Mouse (Mus musculus) CD4-positive helper T cell, adult 2 months (primary cell): ENCODE data around the gene G530012D18Rik.
"Not testable (repeated sequence)": the region's sequence is repeated elsewhere in the genome, so short reads cannot be mapped to it uniquely, and the experiment has no call there.

Source experiments
- DNase-seq: peaks from one replicate; pipeline ENCODE4 v3.0.0-alpha.2; 2012; ENCODE audit warnings: low read depth, missing footprints, low spot score

G530012D18Rik gene

DNA sequence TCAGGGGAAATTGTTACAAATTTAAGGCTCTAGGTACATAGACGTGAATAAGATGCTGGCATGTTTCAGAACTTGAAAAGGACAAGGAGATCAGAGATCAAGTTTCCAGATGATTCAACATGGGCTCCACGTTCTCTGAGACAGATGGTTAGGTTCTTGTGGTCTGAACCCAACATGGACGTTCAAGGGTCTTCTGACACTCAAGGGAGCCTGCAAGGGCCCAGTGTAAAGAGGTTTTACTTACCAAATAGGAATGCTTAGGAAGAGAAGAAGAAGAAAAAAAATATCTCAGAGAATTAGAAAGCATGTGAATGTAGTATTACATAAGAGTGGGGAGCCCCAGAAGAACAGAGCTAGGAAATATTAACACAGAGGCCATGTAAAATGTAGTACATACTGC lies 40.3 kb downstream of the G530012D18Rik start:
- not testable (repeated sequence) for DNase-seq

DNA sequence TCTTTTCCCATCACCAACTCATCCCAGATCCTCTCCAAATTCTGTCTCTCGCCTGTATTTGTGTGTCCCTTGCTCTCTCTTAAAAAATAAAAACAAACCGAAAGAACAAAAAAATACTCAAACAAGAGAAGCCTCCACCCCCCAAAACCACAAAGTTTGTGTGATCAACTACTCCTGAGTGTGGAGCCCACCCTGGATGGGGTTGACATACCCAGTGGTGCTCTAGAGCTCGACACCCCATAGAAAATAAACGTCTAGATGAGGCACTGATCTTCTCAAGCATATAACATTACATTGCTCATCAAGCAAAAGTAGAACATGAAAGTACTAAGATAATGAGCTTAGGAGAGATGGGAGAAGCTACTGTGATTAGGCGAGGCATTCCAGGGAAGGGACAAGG lies 41.7 kb downstream of the G530012D18Rik start:
- not testable (repeated sequence) for DNase-seq

DNA sequence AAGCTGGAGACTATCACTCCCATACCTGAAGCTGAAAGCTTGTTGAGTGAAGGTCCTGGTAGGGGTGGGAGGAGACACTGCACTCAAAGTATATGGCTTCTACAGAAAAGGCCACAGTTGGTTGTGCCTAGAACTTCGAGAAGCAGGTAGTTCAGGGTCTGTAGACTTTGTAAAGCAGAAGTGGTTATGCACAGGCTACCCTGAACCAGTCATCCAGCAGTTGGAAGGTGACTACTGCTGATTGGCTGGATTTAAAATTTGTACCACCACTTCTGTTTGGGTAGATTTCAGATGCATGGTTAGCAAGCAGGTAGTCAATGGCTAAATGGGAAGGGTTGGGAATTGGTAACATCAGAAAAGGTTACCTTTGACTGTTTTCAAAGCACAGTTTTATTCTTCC lies 43.2 kb downstream of the G530012D18Rik start:
- DNase-seq: not testable (repeated sequence)
